8 mouse cellular contexts compared by ENCODE assay signal in the genomic region with DNA sequence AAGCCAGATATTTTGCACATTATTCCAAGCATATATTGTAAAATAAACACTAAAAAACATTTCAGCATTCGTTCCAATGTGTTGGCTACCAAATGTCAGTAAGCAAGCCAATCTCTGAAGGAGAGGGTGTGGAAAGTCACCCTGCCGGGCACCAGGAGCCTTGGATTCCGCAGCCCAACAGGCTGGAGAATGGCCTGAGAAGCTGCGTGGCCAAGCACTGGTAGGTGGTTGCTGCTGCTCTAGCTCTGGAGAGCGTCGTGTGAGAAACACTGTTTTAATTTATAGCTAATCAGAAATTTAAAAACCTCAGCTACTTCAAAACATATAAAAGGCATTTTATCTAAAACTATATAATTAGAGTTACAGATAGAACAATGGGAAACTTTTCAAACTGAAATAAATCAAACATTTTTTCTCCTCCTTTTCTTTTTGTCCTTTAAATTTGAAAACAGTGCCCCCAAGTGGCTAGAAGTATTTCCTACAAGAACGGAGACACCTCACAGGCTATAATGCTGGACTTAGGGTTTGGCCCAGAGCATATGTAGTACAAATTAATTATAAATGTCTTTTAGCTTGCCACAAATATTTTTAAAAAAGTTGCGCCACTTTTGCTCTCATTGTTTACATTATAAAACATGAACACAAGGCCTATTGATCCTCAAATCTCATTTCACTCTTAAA.
DNase-seq lines count a peak whose midpoint lies in the region.

No protein-coding gene starts in this region.

- DNase-seq in cerebellum, postnatal 14 days = peak; percentile 48 to 65
- no peak for DNase-seq in cerebellum, adult 11 months
- peak; percentile 13 for DNase-seq in ovary, postnatal 14 days (ENCODE audit: low spot score)
- no peak for DNase-seq in ovary, adult 18-20 months (ENCODE audit: low spot score)
- peak; percentile 18 for DNase-seq in heart, postnatal 4 days
- DNase-seq in lung, postnatal 36 days = peak; percentile 48
- DNase-seq in gastrocnemius, postnatal 14 days = no peak
- DNase-seq in layer of hippocampus, postnatal 10 days (ENCODE audit: low spot score in 2 of 2) = no peak

- intact Hi-C loops in gastrocnemius, postnatal 14 days (cut with DNase I; ENCODE audit: low total_unique reads) = loop anchor here (10.0 kb wide), 1 partner anchor 278 kb away; no protein-coding TSS in a partner anchor

Comparison
In these comparisons a context has a peak if more than half of its experiments do, and no peak if none do; other contexts are left out.
1. DNase-seq: peak in cerebellum, postnatal 14 days (2 of 2), ovary, postnatal 14 days (single experiment), heart, postnatal 4 days (single experiment) and lung, postnatal 36 days (single experiment); none in cerebellum, adult 11 months (single experiment), ovary, adult 18-20 months (single experiment), gastrocnemius, postnatal 14 days (single experiment) and layer of hippocampus, postnatal 10 days (0 of 2).